Mouse (Mus musculus) spleen, adult 2 months (tissue): ENCODE results near the gene Tmem52. TPM values are rescaled to one million over a fixed set of nuclear protein-coding genes. Genes with fewer than 3 reads are reported as not detected.

ENCODE experiments used
- DNase-seq, 2 experiments: peaks; one replicate each; pipeline versions ENCODE4 v3.0.0 to v3.0.0-alpha.2; 2012 to 2021; ENCODE audit warnings: low spot score in 2 of 2, low read depth in 1 of 2
- H3K27ac ChIP-seq: fragments of 200-500 bp; 2 replicates; pipeline ENCODE4 v1.5.1; 2012; ENCODE audit warnings: low read length, inconsistent platforms; ENCODE audit not compliant: insufficient read depth
- H3K27me3 ChIP-seq: fragments of 200-500 bp; 2 replicates; pipeline ENCODE4 v1.6.1; 2012; ENCODE audit warnings: mild to moderate bottlenecking, moderate library complexity, low read length, inconsistent platforms; ENCODE audit not compliant: control insufficient read depth, insufficient read depth
- H3K36me3 ChIP-seq: fragments of 200-500 bp; 2 replicates; pipeline ENCODE4 v1.6.1; 2012; ENCODE audit warnings: mild to moderate bottlenecking, low read length, inconsistent platforms; ENCODE audit not compliant: control insufficient read depth, insufficient read depth
- H3K4me1 ChIP-seq: fragments of 200-500 bp; 2 replicates; pipeline ENCODE4 v1.6.1; 2011; ENCODE audit warnings: inconsistent platforms; ENCODE audit not compliant: control insufficient read depth, insufficient read depth, insufficient read length
- H3K4me3 ChIP-seq: fragments of 200-500 bp; 2 replicates; pipeline ENCODE4 v1.5.1; 2011; ENCODE audit warnings: mild to moderate bottlenecking, inconsistent platforms; ENCODE audit not compliant: insufficient read depth, insufficient read length; ENCODE audit errors: extremely low read depth
- CTCF ChIP-seq: fragments of 200-500 bp; IDR thresholded peaks from 2 replicates; pipeline ENCODE4 v1.5.1; 2011; ENCODE audit warnings: mild to moderate bottlenecking, inconsistent platforms; ENCODE audit not compliant: insufficient read depth, insufficient read length, insufficient replicate concordance; ENCODE audit errors: extremely low read depth
- POLR2A ChIP-seq: fragments of 200-500 bp; IDR thresholded peaks from 2 replicates; pipeline ENCODE4 v1.6.1; 2011; ENCODE audit warnings: low read depth, low read length, inconsistent platforms
- WGBS: fragments of 180-500 bp; shearing (Covaris S2); methylation state at CpG from one replicate; pipeline ENCODE4 v1.1.7; 2018; 5-methylcytosine and 5-hydroxymethylcytosine counted together
- polyA plus RNA-seq: library from polyadenylated mRNA; depleted of rRNA; stranded (reverse); fragments of >200 nt; gene quantifications from 2 replicates; pipeline ENCODE4 v1.2.3, GENCODE M21; 2012

The Tmem52 gene
- polyA plus RNA-seq, 1 experiment = 0.26 TPM

DNA sequence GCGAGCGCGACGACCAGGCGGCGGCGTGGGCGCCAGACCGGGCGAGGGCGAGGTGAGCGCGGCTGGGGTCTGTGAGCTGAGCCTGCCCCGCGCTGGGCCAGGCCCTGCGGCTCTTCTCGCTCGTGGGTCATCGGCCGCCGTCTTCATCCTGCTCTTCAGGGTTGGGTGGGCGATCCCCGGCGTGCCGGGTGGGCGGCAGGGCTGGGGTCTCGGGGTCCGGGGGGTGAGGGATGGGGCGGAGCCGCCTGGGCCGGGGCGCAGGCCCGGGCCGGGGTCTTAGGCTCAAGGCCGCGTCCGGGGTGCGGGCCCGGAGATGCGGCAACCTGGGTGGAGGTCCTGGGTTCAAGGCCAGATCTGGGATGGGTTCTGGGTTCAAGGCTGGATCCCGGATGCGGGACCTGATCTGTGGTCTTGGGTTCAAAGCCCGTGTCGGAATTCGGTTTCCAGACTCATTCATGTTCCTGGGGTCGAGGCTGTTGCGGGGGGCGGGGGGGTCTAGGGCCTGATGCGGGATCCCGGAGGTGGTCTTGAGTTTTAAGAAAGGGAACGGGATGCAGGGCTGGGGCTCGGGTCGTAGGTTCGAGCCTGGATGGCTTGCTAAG, 22.7 kb downstream of the Tmem52 start:
- Histone ChIP-seq H3K27me3 (no peaks in the 10 kb centered on the region), H3K4me1 (peaks cover 23% of the 10 kb centered on the region), H3K27ac (peak overlapping the region; percentile 71), H3K36me3 (no peaks in the 10 kb centered on the region), H3K4me3 (peak overlapping the region; percentile 95)
- under 1% methylated on average over 53 of the region's 54 CpGs for WGBS
- DNase-seq = no peak
- TF ChIP-seq POLR2A (no peak), CTCF (no peak)

GRCm38 (mm10) chr4:155492131-155492633, 23.3 kb downstream of the Tmem52 start:
- peak overlapping the region; percentile 71 for H3K27ac ChIP-seq
- TF ChIP-seq CTCF (no peak), POLR2A (no peak)
- H3K4me1 ChIP-seq = peaks cover 20% of the 10 kb centered on the region
- no peaks in the 10 kb centered on the region for H3K27me3 ChIP-seq
- H3K4me3 ChIP-seq = peak overlapping the region; percentile 95
- H3K36me3 ChIP-seq = no peaks in the 10 kb centered on the region
- DNase-seq = peak in 1 of 2 experiments; percentile 43
- under 1% methylated on average over 51 of the region's 51 CpGs for WGBS

GRCm38 (mm10) chr4:155494891-155495290, 26.0 kb downstream of the Tmem52 start:
- 60% methylated on average over 4 of the region's 4 CpGs for WGBS
- H3K4me3 ChIP-seq = no peak overlapping the region

DNA sequence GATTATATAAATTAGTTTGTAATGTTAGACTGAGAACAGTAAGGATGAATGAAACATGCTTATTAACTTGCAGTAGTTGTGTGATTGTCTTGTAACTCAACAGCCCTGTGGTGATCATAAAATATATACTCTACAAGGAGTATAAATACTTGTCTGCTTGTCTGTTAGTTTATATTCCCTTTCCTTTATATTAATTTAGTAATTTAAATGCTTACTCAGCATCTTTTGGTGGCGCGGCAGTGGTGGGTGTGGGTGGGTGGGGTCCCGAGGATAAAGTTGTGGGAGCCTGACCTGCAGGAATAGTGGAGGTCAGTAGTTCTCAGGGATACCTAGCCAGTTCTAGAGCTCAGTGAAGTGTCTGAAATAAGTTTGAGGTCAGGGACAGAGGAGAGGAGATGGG, 29.0 kb downstream of the Tmem52 start:
- DNase-seq = no peak
- WGBS = 85% methylated on average over 3 of the region's 3 CpGs
- no peak overlapping the region for H3K4me3 ChIP-seq
- H3K27me3 ChIP-seq = no peaks in the 10 kb centered on the region
- no peak for TF ChIP-seq CTCF
- no peak for TF ChIP-seq POLR2A
- peaks cover 6% of the 10 kb centered on the region; the same call in 1 of the 2 replicates for H3K4me1 ChIP-seq
- no peak overlapping the region for H3K27ac ChIP-seq
- no peaks in the 10 kb centered on the region for H3K36me3 ChIP-seq

More at GRCm38 (mm10) chr4:155494891-155495290, 26.0 kb downstream of the Tmem52 start:
- H3K4me1 ChIP-seq = peaks cover 7% of the 10 kb centered on the region
- no peak for DNase-seq
- TF ChIP-seq CTCF (no peak), POLR2A (no peak)
- H3K27ac ChIP-seq = no peak overlapping the region
- H3K27me3 ChIP-seq = no peaks in the 10 kb centered on the region
- H3K36me3 ChIP-seq = no peaks in the 10 kb centered on the region

- H3K27ac ChIP-seq = no peak overlapping the region
- no peaks in the 10 kb centered on the region for H3K36me3 ChIP-seq
- no peak overlapping the region for H3K4me3 ChIP-seq
- H3K4me1 ChIP-seq = peaks cover 13% of the 10 kb centered on the region; the same call in 1 of the 2 replicates
- no peaks in the 10 kb centered on the region for H3K27me3 ChIP-seq
- DNase-seq = no peak
- no peak for TF ChIP-seq POLR2A
- no peak for TF ChIP-seq CTCF
- WGBS = 77% methylated on average over 2 of the region's 2 CpGs
Observed at GRCm38 (mm10) chr4:155501126-155501525, 32.2 kb downstream of the Tmem52 start.

- no peaks in the 10 kb centered on the region for H3K27me3 ChIP-seq
- TF ChIP-seq POLR2A (no peak), CTCF (no peak)
- no peak overlapping the region for H3K4me3 ChIP-seq
- no peak overlapping the region for H3K27ac ChIP-seq
- 18% methylated on average over 8 of the region's 8 CpGs for WGBS
- H3K4me1 ChIP-seq = peaks cover 15% of the 10 kb centered on the region
- H3K36me3 ChIP-seq = no peaks in the 10 kb centered on the region
- DNase-seq = no peak
Observed at GRCm38 (mm10) chr4:155505067-155505466, 36.2 kb downstream of the Tmem52 start.

DNA sequence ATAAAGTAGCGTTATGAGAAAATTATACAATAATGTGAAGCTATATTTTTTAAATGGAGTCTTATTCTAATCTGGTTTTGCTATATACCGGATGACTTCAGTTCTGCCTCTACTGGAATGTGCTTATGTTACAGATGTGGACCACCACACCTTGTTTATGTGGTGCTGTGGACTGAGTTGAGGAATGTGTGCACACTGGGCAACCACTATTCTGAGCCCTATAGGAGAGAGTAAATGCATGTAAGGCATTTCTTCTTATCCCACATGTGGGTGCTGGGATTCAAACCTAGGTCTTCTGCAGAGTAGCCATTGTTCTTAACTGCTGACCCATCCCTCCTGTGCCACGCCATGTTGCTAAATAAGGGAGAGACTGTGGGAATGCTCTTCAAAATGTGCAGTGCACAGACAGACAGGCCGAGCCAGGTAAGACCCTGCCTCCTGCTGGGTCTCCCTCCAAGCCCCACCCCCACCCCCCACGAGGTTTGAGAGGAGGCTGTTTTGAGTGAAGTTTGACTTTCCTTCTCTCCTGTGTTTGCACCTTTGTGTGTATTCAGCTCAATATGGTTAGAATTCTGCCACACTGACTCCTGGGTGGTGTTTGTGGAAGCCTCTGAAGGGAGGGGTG, 36.9 kb downstream of the Tmem52 start:
- no peak for TF ChIP-seq CTCF
- no peak for TF ChIP-seq POLR2A
- 81% methylated on average over 5 of the region's 5 CpGs for WGBS
- Histone ChIP-seq H3K27me3 (no peaks in the 10 kb centered on the region), H3K4me3 (no peak overlapping the region), H3K36me3 (no peaks in the 10 kb centered on the region), H3K4me1 (peaks cover 17% of the 10 kb centered on the region), H3K27ac (no peak overlapping the region)
- no peak for DNase-seq
